Mouse (Mus musculus): ENCODE results near the gene Hoxd13.

DNA sequence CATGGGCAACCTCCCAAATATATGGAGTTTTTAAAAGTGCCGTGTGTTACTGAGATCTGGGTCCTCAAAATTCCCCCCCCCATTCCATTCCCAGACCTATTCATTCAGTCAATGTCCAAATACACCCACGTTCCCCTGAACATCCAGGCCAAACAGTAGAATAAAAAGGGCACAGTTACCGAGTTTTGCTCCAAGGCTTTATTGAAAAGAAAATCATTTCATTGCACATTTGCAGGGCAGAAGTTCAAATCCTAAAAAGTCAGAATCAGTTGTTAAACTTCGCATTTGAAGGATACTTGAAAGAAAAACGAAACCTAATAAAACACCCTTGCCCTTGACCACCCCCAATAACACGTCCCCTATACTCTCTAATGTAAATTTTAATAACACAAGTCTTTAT lies 34.7 kb downstream of the Hoxd13 start:
- TF ChIP-seq GATA1 (IDR thresholded peaks at IDR 0.05; ENCODE audit: borderline replicate concordance, low read length) (no peak), FLI1 (IDR thresholded peaks at IDR 0.05; ENCODE audit: low read length) (no peak)

Measured in megakaryocyte, embryonic 14.5 days (primary cell).